Mouse (Mus musculus) midbrain, embryonic 10.5 days (tissue): Measurements from ENCODE around the gene Mum1. TPM values are rescaled to one million over a fixed set of nuclear protein-coding genes. Genes with fewer than 3 reads are reported as not detected.

Experiments
- DNase-seq: peaks from one replicate; pipeline ENCODE4 v3.0.0-alpha.2; 2017; ENCODE audit warnings: low spot score
- H3K27ac ChIP-seq: fragments of 300-500 bp; sonication (generic); replicated peaks from 2 replicates; pipeline ENCODE4 v1.5.1; 2016; ENCODE audit warnings: mild to moderate bottlenecking
- H3K27me3 ChIP-seq: fragments of 300-500 bp; sonication (generic); 2 replicates; pipeline ENCODE4 v1.6.1; 2016; ENCODE audit warnings: low read depth, mild to moderate bottlenecking; ENCODE audit not compliant: poor library complexity, severe bottlenecking
- H3K36me3 ChIP-seq: fragments of 300-500 bp; sonication (generic); 2 replicates; pipeline ENCODE4 v1.6.1; 2016; ENCODE audit warnings: mild to moderate bottlenecking, moderate library complexity
- H3K4me1 ChIP-seq: fragments of 300-500 bp; sonication (generic); 2 replicates; pipeline ENCODE4 v1.6.1; 2016
- H3K4me3 ChIP-seq: fragments of 300-500 bp; sonication (generic); 2 replicates; pipeline ENCODE4 v1.5.1; 2016; ENCODE audit warnings: mild to moderate bottlenecking, moderate library complexity
- H3K9me3 ChIP-seq: fragments of 300-500 bp; sonication (generic); replicated peaks from 2 replicates; pipeline ENCODE4 v1.6.1; 2016; ENCODE audit warnings: mild to moderate bottlenecking
- WGBS: fragments of 180-500 bp; shearing (Covaris S2); methylation state at CpG from one replicate; pipeline ENCODE4 v1.1.7; 2016; 5-methylcytosine and 5-hydroxymethylcytosine counted together
- microRNA-seq: library from miRNA; unstranded; fragments of <30 nt; microRNA quantifications from one replicate; pipeline ENCODE4, GENCODE M21; 2017
- polyA plus RNA-seq: library from polyadenylated mRNA; unstranded; fragments of >200 nt; fragmentation: Nextera tagmentation; extraction: Ambion mirVana; gene quantifications from 2 replicates; pipeline ENCODE4 v1.2.1, GENCODE M21; 2016

The Mum1 gene
- polyA plus RNA-seq, 1 experiment from 2014 or later, result 154 TPM

DNA sequence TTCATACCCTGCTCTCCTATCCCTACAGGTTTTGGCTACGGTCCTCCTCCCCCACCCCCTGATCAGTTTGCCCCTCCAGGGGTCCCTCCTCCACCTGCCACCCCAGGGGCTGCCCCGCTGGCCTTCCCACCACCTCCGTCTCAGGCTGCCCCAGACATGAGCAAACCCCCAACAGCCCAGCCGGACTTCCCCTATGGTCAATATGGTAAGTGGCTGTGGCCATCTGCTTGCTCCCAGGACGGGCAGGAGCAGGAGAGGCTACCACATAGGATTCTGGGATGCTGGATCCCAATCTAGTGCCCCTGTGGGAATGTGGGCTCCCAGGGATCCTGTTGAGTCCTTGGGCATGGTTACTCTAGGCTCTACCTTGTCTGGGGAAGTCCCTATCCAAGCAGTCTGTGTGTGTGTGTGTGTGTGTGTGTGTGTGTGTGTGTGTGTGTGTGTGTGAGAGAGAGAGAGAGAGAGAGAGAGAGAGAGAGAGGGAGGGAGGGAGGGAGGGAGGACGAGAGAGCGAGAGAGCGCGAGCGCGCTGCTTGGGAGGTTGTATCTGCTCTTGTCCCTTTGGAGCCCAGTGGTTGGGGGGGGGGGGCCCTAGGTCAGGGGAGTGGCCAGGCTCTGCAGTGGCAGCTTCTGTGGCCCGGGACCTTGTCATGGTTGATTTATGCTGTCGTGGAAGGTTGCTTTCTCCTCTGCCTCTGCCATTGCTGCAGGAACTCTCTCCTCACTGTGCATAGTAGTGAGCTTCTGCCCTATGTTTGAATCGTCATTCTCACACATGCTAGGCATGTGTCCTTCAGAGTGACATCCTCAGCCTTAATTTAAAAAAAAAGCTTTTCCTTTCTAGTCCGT lies 59.2 kb downstream of the Mum1 start:
- no peak overlapping the region for H3K4me3 ChIP-seq
- no peaks in the 10 kb centered on the region for H3K9me3 ChIP-seq
- 83% methylated on average over 15 of the region's 15 CpGs for WGBS
- no peaks in the 10 kb centered on the region for H3K27me3 ChIP-seq
- peaks cover 10% of the 10 kb centered on the region for H3K4me1 ChIP-seq
- H3K36me3 ChIP-seq, result peaks cover 90% of the 10 kb centered on the region
- no peak overlapping the region for H3K27ac ChIP-seq
- DNase-seq, result no peak

DNA sequence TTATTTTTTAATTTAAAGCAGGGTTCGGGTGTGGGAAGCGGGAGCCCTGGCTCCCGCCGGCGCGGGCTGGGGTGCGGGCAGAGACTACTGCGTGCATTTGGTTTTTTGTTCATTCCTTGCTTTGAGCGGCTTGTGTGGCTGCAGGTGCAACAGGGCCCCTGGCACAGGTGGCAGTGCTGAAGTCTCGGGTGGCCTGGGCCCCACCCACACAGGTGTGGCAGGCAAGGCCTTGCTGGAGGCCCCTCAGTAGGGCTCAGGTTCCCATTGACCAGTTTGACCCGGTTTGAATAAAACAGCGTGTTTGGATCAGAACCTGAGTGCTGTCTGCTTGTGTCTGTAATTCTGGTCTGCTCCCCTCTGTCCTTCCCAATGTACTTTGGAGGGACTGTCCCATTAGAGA lies 61.9 kb downstream of the Mum1 start:
- H3K36me3 ChIP-seq, result peaks cover 65% of the 10 kb centered on the region

DNA sequence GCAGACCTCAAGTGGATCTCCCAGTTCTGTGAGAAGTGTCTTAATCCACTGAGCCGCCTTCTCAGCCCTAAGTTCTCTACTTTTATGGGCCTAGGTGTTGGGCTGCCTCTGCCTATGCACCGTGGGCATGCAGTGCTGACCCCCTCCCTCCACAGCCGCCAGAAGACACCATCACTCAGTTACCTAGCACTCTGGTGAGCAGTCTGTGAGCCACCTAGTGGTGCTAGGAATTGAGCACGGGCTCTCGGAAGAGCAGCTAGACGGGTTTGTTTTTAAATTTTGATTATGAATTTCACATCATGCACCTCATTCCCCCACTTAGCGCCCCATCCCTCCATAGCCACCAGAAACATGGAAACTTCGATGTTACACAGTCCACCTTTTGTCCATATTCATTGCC lies 62.4 kb downstream of the Mum1 start:
- 72% methylated on average over 8 of the region's 8 CpGs for WGBS
- Histone ChIP-seq H3K27ac (no peak overlapping the region), H3K9me3 (no peaks in the 10 kb centered on the region), H3K4me1 (peaks cover 18% of the 10 kb centered on the region), H3K4me3 (no peak overlapping the region), H3K27me3 (no peaks in the 10 kb centered on the region), H3K36me3 (peaks cover 65% of the 10 kb centered on the region)
- no peak for DNase-seq

More for the DNA sequence above, 61.9 kb downstream of the Mum1 start:
- H3K27me3 ChIP-seq, result no peaks in the 10 kb centered on the region
- peaks cover 13% of the 10 kb centered on the region for H3K4me1 ChIP-seq
- no peaks in the 10 kb centered on the region for H3K9me3 ChIP-seq
- WGBS, result 94% methylated on average over 12 of the region's 12 CpGs
- no peak overlapping the region for H3K27ac ChIP-seq
- DNase-seq, result no peak
- no peak overlapping the region for H3K4me3 ChIP-seq

DNA sequence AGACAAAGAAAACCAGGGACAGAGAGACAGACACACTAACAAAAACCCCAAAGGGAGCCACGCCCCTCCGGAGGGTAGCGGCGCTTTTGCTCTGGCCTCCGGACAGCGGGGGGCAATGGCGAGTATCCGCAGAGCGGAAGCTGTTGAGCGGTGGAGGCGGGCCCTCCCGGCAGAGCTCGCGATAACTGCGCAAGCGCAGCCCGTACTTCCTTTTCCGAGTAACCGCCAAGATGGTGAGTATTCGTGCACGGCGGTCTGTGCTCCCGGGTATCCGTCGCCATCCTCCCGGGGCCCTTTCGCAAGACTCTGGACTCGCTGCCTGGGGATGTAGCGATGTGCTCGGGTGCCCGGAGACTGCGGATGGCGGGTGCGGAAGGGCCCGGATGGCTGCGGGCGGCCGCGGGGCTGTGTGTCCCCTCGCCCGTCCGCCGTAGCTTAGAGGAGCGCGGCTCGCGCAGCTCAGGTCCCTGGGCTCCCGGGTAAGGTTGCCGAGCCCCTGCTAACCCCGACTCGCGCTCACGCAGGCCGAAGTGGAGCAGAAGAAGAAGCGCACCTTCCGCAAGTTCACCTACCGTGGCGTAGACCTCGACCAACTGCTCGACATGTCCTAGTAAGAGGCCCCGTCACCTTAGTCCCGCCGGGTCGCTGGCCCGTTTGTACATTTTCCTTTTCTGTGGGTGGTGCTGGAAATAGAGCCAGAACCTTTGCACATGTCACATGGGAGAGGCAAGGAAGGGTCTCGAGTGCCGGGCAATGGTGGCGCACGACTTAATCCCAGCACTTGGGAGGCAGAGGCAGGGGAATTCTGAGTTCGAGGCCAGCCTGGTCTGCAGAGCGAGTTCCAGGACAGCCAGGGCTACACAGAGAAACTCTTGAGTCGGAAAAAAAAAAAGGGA lies 66.3 kb downstream of the Mum1 start, which contains the start of gene Rps15:
Gene Rps15, plus strand, starts transcription at position 203 of the 896 bp plus-strand sequence.
- peak within 1 kb of the TSS; percentile 99 for H3K27ac ChIP-seq
- WGBS, result under 1% methylated on average over 72 of the region's 72 CpGs
- H3K27me3 ChIP-seq, result peaks cover 9% of the 10 kb centered on the region
- DNase-seq, result peak; percentile 98
- H3K4me3 ChIP-seq, result peak within 1 kb of the TSS; percentile 95
- H3K4me1 ChIP-seq, result peaks cover 52% of the 10 kb centered on the region
- H3K9me3 ChIP-seq, result no peaks in the 10 kb centered on the region
- H3K36me3 ChIP-seq, result peaks cover 42% of the 10 kb centered on the region

GRCm38 (mm10) chr10:80293325-80293724 lies 67.1 kb downstream of the Mum1 start:
- WGBS, result 34% methylated on average over 14 of the region's 14 CpGs
- H3K4me1 ChIP-seq, result peaks cover 60% of the 10 kb centered on the region
- H3K36me3 ChIP-seq, result peaks cover 34% of the 10 kb centered on the region
- peak overlapping the region; percentile 95 for H3K4me3 ChIP-seq
- H3K27me3 ChIP-seq, result peaks cover 17% of the 10 kb centered on the region
- no peaks in the 10 kb centered on the region for H3K9me3 ChIP-seq
- peak overlapping the region; percentile 99 for H3K27ac ChIP-seq
- DNase-seq, result no peak

Small RNA genes within 50 kb of the gene (microRNA-seq; reads per million reads assigned to microRNA genes)
- gene Mir6911, result 1.2 reads per million

Other genes starting within 250 kb of the Mum1 start
- 11.0 TPM in 2 replicates for gene Tmem259, start 242.1 kb upstream of the Mum1 start, polyA plus RNA-seq
- 198 and 199 TPM in 2 replicates for gene Cnn2, start 237.8 kb upstream of the Mum1 start, polyA plus RNA-seq
- gene Abca7, start 229.9 kb upstream of the Mum1 start, polyA plus RNA-seq, result 3.2 and 4.8 TPM in 2 replicates
- 7.9 and 8.0 TPM in 2 replicates for gene Arhgap45, start 209.8 kb upstream of the Mum1 start, polyA plus RNA-seq
- gene Polr2e, start 186.6 kb upstream of the Mum1 start, polyA plus RNA-seq, result 233 and 276 TPM in 2 replicates
- gene Gpx4, start 179.3 kb upstream of the Mum1 start, polyA plus RNA-seq, result 702 and 747 TPM in 2 replicates
- gene Sbno2, start 120.9 kb upstream of the Mum1 start, polyA plus RNA-seq, result 15.0 and 15.2 TPM in 2 replicates
- gene Stk11, start 110.6 kb upstream of the Mum1 start, polyA plus RNA-seq, result 18.0 and 19.7 TPM in 2 replicates
- gene Atp5d, start 87.8 kb upstream of the Mum1 start, polyA plus RNA-seq, result 463 and 481 TPM in 2 replicates
- gene Cbarp, start 85.6 kb upstream of the Mum1 start, polyA plus RNA-seq, result 7.8 and 9.3 TPM in 2 replicates
- gene Midn, start 78.2 kb upstream of the Mum1 start, polyA plus RNA-seq, result 17.8 and 19.7 TPM in 2 replicates
- gene Cirbp, start 60.4 kb upstream of the Mum1 start, polyA plus RNA-seq, result 91.8 and 135 TPM in 2 replicates
- 10.6 and 11.2 TPM in 2 replicates for gene 1600002K03Rik, start 53.5 kb upstream of the Mum1 start, polyA plus RNA-seq
- 56.6 and 64.5 TPM in 2 replicates for gene Efna2, start 47.0 kb upstream of the Mum1 start, polyA plus RNA-seq
- 288 and 314 TPM in 2 replicates for gene Ndufs7, start 22.7 kb downstream of the Mum1 start, polyA plus RNA-seq
- 32.5 and 35.5 TPM in 2 replicates for gene Gamt, start 34.6 kb downstream of the Mum1 start, polyA plus RNA-seq
- gene Dazap1, start 35.1 kb downstream of the Mum1 start, polyA plus RNA-seq, result 43.7 and 50.6 TPM in 2 replicates
- 889 and 1,053 TPM in 2 replicates for gene Rps15, start 66.0 kb downstream of the Mum1 start, polyA plus RNA-seq
- 28.3 and 61.6 TPM in 2 replicates for gene Apc2, start 69.5 kb downstream of the Mum1 start, polyA plus RNA-seq
- gene 2310011J03Rik, start 94.1 kb downstream of the Mum1 start, polyA plus RNA-seq, result 57.3 TPM in 2 replicates
- 3.3 and 4.2 TPM in 2 replicates for gene Pcsk4, start 103.1 kb downstream of the Mum1 start, polyA plus RNA-seq
- 9.1 and 11.5 TPM in 2 replicates for gene Reep6, start 103.5 kb downstream of the Mum1 start, polyA plus RNA-seq
- 0.48 and 0.91 TPM in 2 replicates for gene Adamtsl5, start 122.0 kb downstream of the Mum1 start, polyA plus RNA-seq
- 0.12 and 0.32 TPM in 2 replicates for gene Plk5, start 130.0 kb downstream of the Mum1 start, polyA plus RNA-seq
- gene Mex3d, start 161.2 kb downstream of the Mum1 start, polyA plus RNA-seq, result 6.3 and 6.4 TPM in 2 replicates
- 338 and 351 TPM in 2 replicates for gene Mbd3, start 173.1 kb downstream of the Mum1 start, polyA plus RNA-seq
- gene Uqcr11, start 180.4 kb downstream of the Mum1 start, polyA plus RNA-seq, result 610 and 635 TPM in 2 replicates
- 190 and 191 TPM in 2 replicates for gene Tcf3, start 207.2 kb downstream of the Mum1 start, polyA plus RNA-seq